10 mouse cellular contexts compared by ENCODE assay signal in genomic region chr6:42350968-42351775, GRCm38 (mm10). TPM values are rescaled to one million over a fixed set of nuclear protein-coding genes. Genes with fewer than 3 reads are reported as not detected.
A peak's percentile ranks its signal among the peaks of the same experiment; 100 is the strongest.
DNase-seq lines count a peak whose midpoint lies in the region; ATAC-seq and TF ChIP-seq lines count a peak whose summit lies in the region.
"Had no signal": no experiment of that assay in that cellular context is flagged by ENCODE, and none has a peak within 500 bp of the region (broad histone marks: within the 10 kb centered on the region; RNA-seq: fewer than 3 reads in every experiment).

No protein-coding gene starts in this region.

- H3K27ac ChIP-seq in ES-E14 (ENCODE audit: insufficient read depth, low read depth, low read length, poor library complexity, severe bottlenecking), result no peak overlapping the region
- peak overlapping the region; percentile 97 for H3K27ac ChIP-seq in heart, postnatal 0 days (ENCODE audit: low read depth)
- peak overlapping the region; percentile 66 for H3K27ac ChIP-seq in liver, postnatal 0 days (ENCODE audit: low read depth)

- no peak for TF ChIP-seq EP300 in heart, postnatal 0 days (IDR thresholded peaks at IDR 0.05; ENCODE audit: low read depth)
- no peak for TF ChIP-seq EP300 in liver, postnatal 0 days (IDR thresholded peaks at IDR 0.05; ENCODE audit: low read depth)

- peaks cover 7% of the 10 kb centered on the region; the same call in 1 of the 2 replicates for H3K36me3 ChIP-seq in erythroblast, embryonic 14.5 days (ENCODE audit: control insufficient read depth)
- H3K36me3 ChIP-seq in ES-E14 (ENCODE audit: control insufficient read depth, insufficient read depth, low read length, poor library complexity, severe bottlenecking), result peaks cover 1% of the 10 kb centered on the region; the same call in 1 of the 2 replicates
- H3K36me3 ChIP-seq in heart, postnatal 0 days (replicated peaks; ENCODE audit: control insufficient read depth, insufficient read depth, low read length), result peaks cover 24% of the 10 kb centered on the region
- H3K36me3 ChIP-seq in liver, postnatal 0 days (replicated peaks; ENCODE audit: insufficient read depth, low read length), result peaks cover 22% of the 10 kb centered on the region

- no peak for ATAC-seq in erythroblast, adult 5-6 weeks (replicated peaks; ENCODE audit: low FRiP score, poor library complexity, severe bottlenecking)
- no peak for ATAC-seq in heart, postnatal 0 days (ENCODE audit: insufficient read depth, low read depth)
- ATAC-seq in liver, postnatal 0 days, result no peak

- H3K9me3 ChIP-seq in erythroblast, embryonic 14.5 days (ENCODE audit: control insufficient read depth, low read length), result no peaks in the 10 kb centered on the region
- no peaks in the 10 kb centered on the region for H3K9me3 ChIP-seq in ES-E14 (ENCODE audit: control insufficient read depth, insufficient read depth, low read depth, low read length)
- H3K9me3 ChIP-seq in heart, postnatal 0 days (replicated peaks; ENCODE audit: control insufficient read depth, low read length), result no peaks in the 10 kb centered on the region
- H3K9me3 ChIP-seq in liver, postnatal 0 days (ENCODE audit: low read length), result no peaks in the 10 kb centered on the region

- H3K9ac ChIP-seq in ES-E14 (ENCODE audit: insufficient read depth, low read depth, low read length, poor library complexity, severe bottlenecking), result peak overlapping the region; percentile 91
- peak overlapping the region; percentile 91 for H3K9ac ChIP-seq in heart, postnatal 0 days (replicated peaks; ENCODE audit: low read depth, low read length)
- H3K9ac ChIP-seq in liver, postnatal 0 days (replicated peaks), result peak overlapping the region; percentile 92

- 22% methylated on average over 12 of the region's 13 CpGs for WGBS in heart, postnatal 0 days
- 29% methylated on average over 13 of the region's 13 CpGs for WGBS in liver, postnatal 0 days (ENCODE audit: insufficient replicate concordance)

- no peak for DNase-seq in ES-E14 (ENCODE audit: low read depth, low spot score)
- no peak for DNase-seq in heart, postnatal 0 days (ENCODE audit: low spot score)
- DNase-seq in liver, postnatal 0 days, result no peak
- DNase-seq in adrenal gland, postnatal 14 days, result no peak
- DNase-seq in frontal cortex, postnatal 25 days (ENCODE audit: low spot score in 2 of 2), result no peak
- no peak for DNase-seq in ovary, adult 18-20 months (ENCODE audit: low spot score)

- H3K4me1 ChIP-seq in erythroblast, embryonic 14.5 days (ENCODE audit: control insufficient read depth), result peaks cover 43% of the 10 kb centered on the region
- peaks cover 0 to 10% of the 10 kb centered on the region in 2 experiments; a peak in 1 of 4 replicates for H3K4me1 ChIP-seq in ES-E14 (ENCODE audit: control insufficient read depth in 2 of 2, insufficient read depth in 2 of 2, low read length in 2 of 2, poor library complexity in 1 of 2)
- peaks cover 50% of the 10 kb centered on the region for H3K4me1 ChIP-seq in heart, postnatal 0 days (ENCODE audit: control insufficient read depth, insufficient read depth)
- peaks cover 36% of the 10 kb centered on the region for H3K4me1 ChIP-seq in liver, postnatal 0 days (ENCODE audit: insufficient read depth)

- no peak for TF ChIP-seq CTCF in heart, postnatal 0 days (IDR thresholded peaks at IDR 0.05; ENCODE audit: low read depth)
- no peak for TF ChIP-seq CTCF in liver, postnatal 0 days (IDR thresholded peaks at IDR 0.05; ENCODE audit: low read depth)

- H3K27me3 ChIP-seq in erythroblast, embryonic 14.5 days (ENCODE audit: control insufficient read depth), result peaks cover 23% of the 10 kb centered on the region
- H3K27me3 ChIP-seq in heart, postnatal 0 days (ENCODE audit: control insufficient read depth, insufficient read depth, low read length), result no peaks in the 10 kb centered on the region
- H3K27me3 ChIP-seq in liver, postnatal 0 days (ENCODE audit: insufficient read depth, low read length), result no peaks in the 10 kb centered on the region
- H3K27me3 ChIP-seq: CH12.LX had no signal

- peak overlapping the region; percentile 64 for H3K4me3 ChIP-seq in erythroblast, embryonic 14.5 days (replicated peaks)
- peak overlapping the region; percentile 80 to 96 for H3K4me3 ChIP-seq in ES-E14 (ENCODE audit: insufficient read depth in 1 of 2, low read depth in 1 of 2, low read length in 2 of 2, poor library complexity in 1 of 2, severe bottlenecking in 1 of 2)
- peak overlapping the region; percentile 93 for H3K4me3 ChIP-seq in heart, postnatal 0 days (ENCODE audit: low read depth, low read length)
- H3K4me3 ChIP-seq in liver, postnatal 0 days (ENCODE audit: low read depth, low read length), result peak overlapping the region; percentile 87

- peak overlapping the region; percentile 92 for H3K4me2 ChIP-seq in heart, postnatal 0 days (ENCODE audit: low read depth, low read length)
- H3K4me2 ChIP-seq in liver, postnatal 0 days (ENCODE audit: low read depth, low read length), result peak overlapping the region; percentile 89

- in situ Hi-C loops in ES-E14 (cut with MboI; ENCODE audit: low sequenced_read_pairs in 2 of 2, unreplicated experiment in 2 of 2), result no loop called here

TF ChIP-seq in ES-E14, 5 proteins besides CTCF, POLR2A, EP300 and RAD21:
- TF ChIP-seq HCFC1 (IDR thresholded peaks at IDR 0.05; ENCODE audit: borderline replicate concordance, insufficient read depth, low read length) (no peak), ZC3H11A (IDR thresholded peaks at IDR 0.05; ENCODE audit: borderline replicate concordance, low read depth, low read length) (no peak), ZNF384 (IDR thresholded peaks at IDR 0.05; ENCODE audit: low read depth, low read length) (no peak), MAFK (IDR thresholded peaks at IDR 0.05; ENCODE audit: insufficient read depth, low read depth, low read length) (no peak), CHD2 (IDR thresholded peaks at IDR 0.05; ENCODE audit: low read depth, low read length) (no peak)

RNA-seq across cellular contexts. Expression of gene Zyx, which starts 1.7 kb away (rescaled TPM):
- 4.1 TPM in 2 replicates for polyA plus RNA-seq in erythroblast, embryonic 14.5 days (2012)
- total RNA-seq in erythroblast, adult 5-6 weeks (2015; ENCODE audit: low replicate concordance), result 74.0 and 87.0 TPM in 2 replicates
- 7.7 and 14.1 TPM in 2 replicates for total RNA-seq in erythroblast, adult 5-6 weeks (2017; ENCODE audit: low replicate concordance)
- total RNA-seq in ES-E14 (2012; rRNA removed), result 20.3 and 46.0 TPM in 2 replicates
- total RNA-seq in heart, postnatal 0 days (2014; rRNA removed; ENCODE audit: low replicate concordance), result 96.2 and 140 TPM in 2 replicates
- polyA plus RNA-seq in heart, postnatal 0 days (2015; fragmentation: Nextera tagmentation; extraction: Ambion mirVana), result 86.4 and 89.9 TPM in 2 replicates
- 55.3 and 57.8 TPM in 2 replicates for polyA plus RNA-seq in liver, postnatal 0 days (2015; fragmentation: Nextera tagmentation; extraction: Ambion mirVana)
- 115 and 117 TPM in 2 replicates for total RNA-seq in adrenal gland, postnatal 14 days (2021)

RNA-seq across cellular contexts. Expression of gene Epha1, which starts 21.9 kb away (rescaled TPM):
- polyA plus RNA-seq in erythroblast, embryonic 14.5 days (2012), result 0.02 TPM in 1 of 2 replicates, not detected in the other
- not detected in 2 replicates for total RNA-seq in erythroblast, adult 5-6 weeks (2015; ENCODE audit: low replicate concordance)
- not detected in 2 replicates for total RNA-seq in erythroblast, adult 5-6 weeks (2017; ENCODE audit: low replicate concordance)
- 24.1 and 37.6 TPM in 2 replicates for total RNA-seq in ES-E14 (2012; rRNA removed)
- total RNA-seq in heart, postnatal 0 days (2014; rRNA removed; ENCODE audit: low replicate concordance), result 0.35 TPM in 1 of 2 replicates, not detected in the other
- polyA plus RNA-seq in heart, postnatal 0 days (2015; fragmentation: Nextera tagmentation; extraction: Ambion mirVana), result 0.33 and 0.48 TPM in 2 replicates
- polyA plus RNA-seq in liver, postnatal 0 days (2015; fragmentation: Nextera tagmentation; extraction: Ambion mirVana), result 16.8 and 18.7 TPM in 2 replicates
- total RNA-seq in adrenal gland, postnatal 14 days (2021), result 1.2 and 3.6 TPM in 2 replicates
- total RNA-seq: CH12.LX had no signal

RNA-seq across cellular contexts. Expression of gene Fam131b, which starts 26.7 kb away (rescaled TPM):
- not detected in 2 replicates for polyA plus RNA-seq in erythroblast, embryonic 14.5 days (2012)
- total RNA-seq in erythroblast, adult 5-6 weeks (2015; ENCODE audit: low replicate concordance), result not detected in 2 replicates
- not detected in 2 replicates for total RNA-seq in erythroblast, adult 5-6 weeks (2017; ENCODE audit: low replicate concordance)
- 0.74 and 1.3 TPM in 2 replicates for total RNA-seq in ES-E14 (2012; rRNA removed)
- 0.88 and 1.4 TPM in 2 replicates for total RNA-seq in heart, postnatal 0 days (2014; rRNA removed; ENCODE audit: low replicate concordance)
- polyA plus RNA-seq in heart, postnatal 0 days (2015; fragmentation: Nextera tagmentation; extraction: Ambion mirVana), result 0.08 TPM in 2 replicates
- polyA plus RNA-seq in liver, postnatal 0 days (2015; fragmentation: Nextera tagmentation; extraction: Ambion mirVana), result not detected in 2 replicates
- total RNA-seq in adrenal gland, postnatal 14 days (2021), result 0.30 and 0.90 TPM in 2 replicates

RNA-seq across cellular contexts. Expression of gene Tas2r143, which starts 48.9 kb away (rescaled TPM):
- polyA plus RNA-seq in erythroblast, embryonic 14.5 days (2012), result not detected in 2 replicates
- total RNA-seq in erythroblast, adult 5-6 weeks (2015; ENCODE audit: low replicate concordance), result not detected in 2 replicates
- total RNA-seq in erythroblast, adult 5-6 weeks (2017; ENCODE audit: low replicate concordance), result not detected in 2 replicates
- total RNA-seq in ES-E14 (2012; rRNA removed), result not detected in 2 replicates
- not detected in 2 replicates for total RNA-seq in heart, postnatal 0 days (2014; rRNA removed; ENCODE audit: low replicate concordance)
- not detected in 2 replicates for polyA plus RNA-seq in heart, postnatal 0 days (2015; fragmentation: Nextera tagmentation; extraction: Ambion mirVana)
- polyA plus RNA-seq in liver, postnatal 0 days (2015; fragmentation: Nextera tagmentation; extraction: Ambion mirVana), result not detected in 2 replicates
- total RNA-seq in adrenal gland, postnatal 14 days (2021), result 2.0 and 3.5 TPM in 2 replicates
- total RNA-seq: CH12.LX had no signal

RNA-seq across cellular contexts. Expression of gene Tas2r135, which starts 54.1 kb away (rescaled TPM):
- polyA plus RNA-seq in erythroblast, embryonic 14.5 days (2012), result not detected in 2 replicates
- total RNA-seq in erythroblast, adult 5-6 weeks (2015; ENCODE audit: low replicate concordance), result not detected in 2 replicates
- total RNA-seq in erythroblast, adult 5-6 weeks (2017; ENCODE audit: low replicate concordance), result not detected in 2 replicates
- not detected in 2 replicates for total RNA-seq in ES-E14 (2012; rRNA removed)
- total RNA-seq in heart, postnatal 0 days (2014; rRNA removed; ENCODE audit: low replicate concordance), result not detected in 2 replicates
- polyA plus RNA-seq in heart, postnatal 0 days (2015; fragmentation: Nextera tagmentation; extraction: Ambion mirVana), result not detected in 2 replicates
- polyA plus RNA-seq in liver, postnatal 0 days (2015; fragmentation: Nextera tagmentation; extraction: Ambion mirVana), result not detected in 2 replicates
- 1.4 and 2.2 TPM in 2 replicates for total RNA-seq in adrenal gland, postnatal 14 days (2021)
- total RNA-seq: CH12.LX had no signal
- polyA plus RNA-seq: gonadal fat pad, adult 2 months had no signal
